Mouse (Mus musculus): ENCODE results near the gene Tmem95. TPM values are rescaled to one million over a fixed set of nuclear protein-coding genes. Genes with fewer than 3 reads are reported as not detected.
A peak's percentile ranks its signal among the peaks of the same experiment; 100 is the strongest.

Tmem95 gene
- polyA plus RNA-seq (2014; fragmentation: Nextera tagmentation; extraction: Ambion mirVana): 0.40 TPM in 1 of 2 replicates, not detected in the other

GRCm38 (mm10) chr11:69877878-69878277, at the start of gene Tmem95:
Gene Tmem95 (minus strand): TSS chr11:69878018.
- 92% methylated on average over 11 of the region's 11 CpGs for WGBS
- Histone ChIP-seq H3K27ac (ENCODE audit: low read depth, low read length) (no peak within 1 kb of the TSS), H3K4me3 (ENCODE audit: low read depth, low read length) (0 out of 2 replicates have a peak within 1 kb of the TSS, but pooled peaks have one; percentile 6), H3K27me3 (ENCODE audit: control insufficient read depth, insufficient read depth, low read length) (peaks cover 5% of the 10 kb centered on the region; the same call in 1 of the 2 replicates), H3K4me1 (replicated peaks; ENCODE audit: control insufficient read depth, insufficient read depth, low read length) (peaks cover 6% of the 10 kb centered on the region; the same call in 1 of the 2 replicates), H3K9me3 (ENCODE audit: control insufficient read depth, low read length) (no peaks in the 10 kb centered on the region), H3K4me2 (ENCODE audit: low read depth, low read length, severe bottlenecking) (peak within 1 kb of the TSS; percentile 43; the same call in 1 of the 2 replicates), H3K36me3 (ENCODE audit: control insufficient read depth, insufficient read depth, low read length) (no peaks in the 10 kb centered on the region), H3K9ac (ENCODE audit: low read length) (peak within 1 kb of the TSS; percentile 29)
- DNase-seq (ENCODE audit: low spot score): no peak
- ATAC-seq (replicated peaks; ENCODE audit: low FRiP score): no peak

DNA sequence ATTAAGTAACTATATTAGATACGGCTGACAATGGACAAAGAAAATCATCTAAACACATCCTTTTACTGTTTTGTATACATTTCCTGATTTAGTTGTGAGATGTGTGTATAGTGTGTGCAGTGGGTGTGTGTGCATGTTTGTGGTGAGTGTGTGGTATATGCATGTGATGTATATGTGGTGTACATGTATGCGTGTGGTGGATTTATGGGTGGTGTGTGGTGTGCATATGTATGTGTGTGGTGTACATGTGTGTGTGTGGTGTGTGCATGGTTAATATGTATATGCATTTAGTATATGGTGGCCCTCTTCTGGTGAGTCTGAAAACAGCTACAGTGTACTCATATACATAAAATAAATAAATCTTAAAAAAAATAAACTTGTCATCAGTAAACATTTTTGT, 49.7 kb upstream of the Tmem95 start:
- Histone ChIP-seq H3K36me3 (ENCODE audit: control insufficient read depth, insufficient read depth, low read length) (no peaks in the 10 kb centered on the region), H3K4me2 (ENCODE audit: low read depth, low read length, severe bottlenecking) (no peak overlapping the region), H3K4me3 (ENCODE audit: low read depth, low read length) (no peak overlapping the region), H3K27me3 (ENCODE audit: control insufficient read depth, insufficient read depth, low read length) (no peaks in the 10 kb centered on the region), H3K9ac (ENCODE audit: low read length) (no peak overlapping the region), H3K27ac (ENCODE audit: low read depth, low read length) (no peak overlapping the region), H3K4me1 (replicated peaks; ENCODE audit: control insufficient read depth, insufficient read depth, low read length) (peaks cover 3% of the 10 kb centered on the region; the same call in 1 of the 2 replicates), H3K9me3 (ENCODE audit: control insufficient read depth, low read length) (no peaks in the 10 kb centered on the region)
- ATAC-seq (replicated peaks; ENCODE audit: low FRiP score): no peak
- DNase-seq (ENCODE audit: low spot score): no peak
- WGBS: 94% methylated on average over 2 of the region's 2 CpGs

- Histone ChIP-seq H3K4me1 (replicated peaks; ENCODE audit: control insufficient read depth, insufficient read depth, low read length) (peaks cover 14% of the 10 kb centered on the region), H3K27me3 (ENCODE audit: control insufficient read depth, insufficient read depth, low read length) (no peaks in the 10 kb centered on the region), H3K4me2 (ENCODE audit: low read depth, low read length, severe bottlenecking) (peak overlapping the region; percentile 93; the same call in 1 of the 2 replicates), H3K36me3 (ENCODE audit: control insufficient read depth, insufficient read depth, low read length) (peaks cover under 1% of the 10 kb centered on the region; the same call in 1 of the 2 replicates), H3K27ac (ENCODE audit: low read depth, low read length) (no peak overlapping the region), H3K4me3 (ENCODE audit: low read depth, low read length) (no peak overlapping the region), H3K9ac (ENCODE audit: low read length) (peak overlapping the region; percentile 69; the same call in 1 of the 2 replicates), H3K9me3 (ENCODE audit: control insufficient read depth, low read length) (no peaks in the 10 kb centered on the region)
- WGBS: 72% methylated on average over 3 of the region's 3 CpGs
- ATAC-seq (replicated peaks; ENCODE audit: low FRiP score) (no peak), DNase-seq (ENCODE audit: low spot score) (no peak)
Measured at GRCm38 (mm10) chr11:69922796-69923195, 45.0 kb upstream of the Tmem95 start.

DNA sequence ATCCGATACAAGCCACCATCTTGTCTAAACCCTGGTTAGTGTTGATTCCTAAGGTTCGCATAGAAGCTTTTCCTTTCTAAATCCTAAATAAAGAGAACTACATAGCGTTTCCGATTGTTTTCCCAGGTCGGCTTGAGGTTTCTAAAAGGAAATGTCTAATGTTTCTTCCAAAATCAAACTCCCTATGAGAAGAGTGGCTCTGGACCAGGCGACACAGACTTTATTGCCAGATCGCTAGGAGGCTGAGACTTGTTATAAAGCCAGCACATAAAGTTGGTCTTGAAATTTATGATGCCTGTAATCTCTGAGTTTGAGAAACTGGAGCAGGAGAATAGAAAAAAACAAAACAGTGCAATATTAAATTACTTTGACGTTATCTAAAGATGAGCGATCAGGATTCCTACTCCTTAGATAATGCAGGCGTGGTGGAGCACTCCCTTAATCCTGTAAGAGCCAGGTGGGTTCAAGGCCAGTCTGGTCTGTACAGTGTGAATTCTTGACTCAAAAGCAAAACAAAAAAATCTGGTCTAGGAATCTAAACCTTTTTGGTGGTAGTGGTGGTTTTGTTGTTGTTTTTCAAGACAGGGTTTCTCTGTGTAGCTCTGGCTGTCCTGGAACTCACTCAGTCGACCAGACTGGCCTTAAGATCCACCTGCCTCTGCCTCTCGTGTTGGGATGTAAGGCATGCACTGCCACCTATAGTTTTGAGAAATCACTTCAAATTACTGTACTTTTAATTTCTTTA, 44.4 kb upstream of the Tmem95 start:
- WGBS: 5% methylated on average over 12 of the region's 12 CpGs
- Histone ChIP-seq H3K27me3 (ENCODE audit: control insufficient read depth, insufficient read depth, low read length) (no peaks in the 10 kb centered on the region), H3K4me3 (ENCODE audit: low read depth, low read length) (peak overlapping the region; percentile 97), H3K9ac (ENCODE audit: low read length) (peak overlapping the region; percentile 69), H3K4me1 (replicated peaks; ENCODE audit: control insufficient read depth, insufficient read depth, low read length) (peaks cover 14% of the 10 kb centered on the region), H3K4me2 (ENCODE audit: low read depth, low read length, severe bottlenecking) (peak overlapping the region; percentile 93), H3K9me3 (ENCODE audit: control insufficient read depth, low read length) (no peaks in the 10 kb centered on the region), H3K27ac (ENCODE audit: low read depth, low read length) (peak overlapping the region; percentile 94), H3K36me3 (ENCODE audit: control insufficient read depth, insufficient read depth, low read length) (peaks cover 7% of the 10 kb centered on the region)
- ATAC-seq (replicated peaks; ENCODE audit: low FRiP score) (no peak), DNase-seq (ENCODE audit: low spot score) (no peak)

GRCm38 (mm10) chr11:69921114-69922011, 43.5 kb upstream of the Tmem95 start, which contains the start of gene Eif5a:
Gene Eif5a (minus strand): TSS chr11:69921958.
- Histone ChIP-seq H3K27me3 (ENCODE audit: control insufficient read depth, insufficient read depth, low read length) (no peaks in the 10 kb centered on the region), H3K4me3 (ENCODE audit: low read depth, low read length) (peak within 1 kb of the TSS; percentile 97), H3K4me1 (replicated peaks; ENCODE audit: control insufficient read depth, insufficient read depth, low read length) (peaks cover 14% of the 10 kb centered on the region), H3K9me3 (ENCODE audit: control insufficient read depth, low read length) (no peaks in the 10 kb centered on the region), H3K36me3 (ENCODE audit: control insufficient read depth, insufficient read depth, low read length) (peaks cover 7% of the 10 kb centered on the region), H3K4me2 (ENCODE audit: low read depth, low read length, severe bottlenecking) (peak within 1 kb of the TSS; percentile 93), H3K27ac (ENCODE audit: low read depth, low read length) (peak within 1 kb of the TSS; percentile 94), H3K9ac (ENCODE audit: low read length) (peak within 1 kb of the TSS; percentile 95)
- WGBS: under 1% methylated on average over 78 of the region's 78 CpGs
- ATAC-seq (replicated peaks; ENCODE audit: low FRiP score) (peak; percentile 96), DNase-seq (ENCODE audit: low spot score) (peak; percentile 100)

GRCm38 (mm10) chr11:69920266-69921031, 42.6 kb upstream of the Tmem95 start:
- ATAC-seq (replicated peaks; ENCODE audit: low FRiP score) (peak; percentile 35), DNase-seq (ENCODE audit: low spot score) (peak; percentile 87)
- peak overlapping the region; percentile 91 for H3K27ac ChIP-seq (ENCODE audit: low read depth, low read length)
- peak overlapping the region; percentile 93 for H3K4me2 ChIP-seq (ENCODE audit: low read depth, low read length, severe bottlenecking)
- H3K27me3 ChIP-seq (ENCODE audit: control insufficient read depth, insufficient read depth, low read length): no peaks in the 10 kb centered on the region
- WGBS: under 1% methylated on average over 58 of the region's 65 CpGs
- peaks cover 15% of the 10 kb centered on the region for H3K36me3 ChIP-seq (ENCODE audit: control insufficient read depth, insufficient read depth, low read length)
- peak overlapping the region; percentile 95 for H3K9ac ChIP-seq (ENCODE audit: low read length)
- H3K9me3 ChIP-seq (ENCODE audit: control insufficient read depth, low read length): no peaks in the 10 kb centered on the region
- H3K4me1 ChIP-seq (replicated peaks; ENCODE audit: control insufficient read depth, insufficient read depth, low read length): peaks cover 20% of the 10 kb centered on the region
- H3K4me3 ChIP-seq (ENCODE audit: low read depth, low read length): peak overlapping the region; percentile 97

- peak overlapping the region; percentile 97 for H3K4me3 ChIP-seq (ENCODE audit: low read depth, low read length)
- peak overlapping the region; percentile 91 for H3K27ac ChIP-seq (ENCODE audit: low read depth, low read length)
- H3K27me3 ChIP-seq (ENCODE audit: control insufficient read depth, insufficient read depth, low read length): no peaks in the 10 kb centered on the region
- ATAC-seq (replicated peaks; ENCODE audit: low FRiP score) (no peak), DNase-seq (ENCODE audit: low spot score) (peak; percentile 82)
- peak overlapping the region; percentile 95 for H3K9ac ChIP-seq (ENCODE audit: low read length)
- peaks cover 25% of the 10 kb centered on the region for H3K4me1 ChIP-seq (replicated peaks; ENCODE audit: control insufficient read depth, insufficient read depth, low read length)
- H3K4me2 ChIP-seq (ENCODE audit: low read depth, low read length, severe bottlenecking): peak overlapping the region; percentile 93
- WGBS: 2% methylated on average over 17 of the region's 17 CpGs
- H3K36me3 ChIP-seq (ENCODE audit: control insufficient read depth, insufficient read depth, low read length): peaks cover 15% of the 10 kb centered on the region
- H3K9me3 ChIP-seq (ENCODE audit: control insufficient read depth, low read length): no peaks in the 10 kb centered on the region
Measured at GRCm38 (mm10) chr11:69919661-69920265, 41.9 kb upstream of the Tmem95 start.

Measured in forebrain, embryonic 11.5 days (tissue).